Mouse (Mus musculus): Measurements from ENCODE around the gene Kcnj12. TPM values are rescaled to one million over a fixed set of nuclear protein-coding genes. Genes with fewer than 3 reads are reported as not detected.

Gene Kcnj12
- polyA plus RNA-seq, 1 experiment from 2014 or later = 7.8 TPM

DNA sequence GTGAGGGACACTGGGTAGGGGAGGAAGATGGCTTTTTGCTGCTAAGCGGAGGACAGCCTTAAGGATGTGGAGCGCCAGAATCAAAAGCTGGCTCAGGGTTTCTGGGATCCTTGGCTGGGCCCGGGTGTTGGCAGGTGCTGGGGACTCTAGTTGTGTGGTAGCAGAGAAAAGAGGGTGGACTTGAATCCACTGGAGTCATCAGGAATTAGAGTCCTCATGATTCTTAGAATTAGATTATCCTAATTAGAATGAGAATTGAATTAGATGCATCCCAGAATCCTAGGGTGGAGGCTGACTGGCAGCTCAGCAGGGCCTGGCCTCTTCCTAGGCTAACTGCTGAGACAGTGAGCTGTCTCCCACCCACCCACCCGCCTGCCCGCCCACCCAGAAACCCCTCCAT is 17.6 kb upstream of the Kcnj12 start:
- WGBS = 70% methylated on average over 5 of the region's 5 CpGs
- H3K9ac ChIP-seq = no peak overlapping the region

DNA sequence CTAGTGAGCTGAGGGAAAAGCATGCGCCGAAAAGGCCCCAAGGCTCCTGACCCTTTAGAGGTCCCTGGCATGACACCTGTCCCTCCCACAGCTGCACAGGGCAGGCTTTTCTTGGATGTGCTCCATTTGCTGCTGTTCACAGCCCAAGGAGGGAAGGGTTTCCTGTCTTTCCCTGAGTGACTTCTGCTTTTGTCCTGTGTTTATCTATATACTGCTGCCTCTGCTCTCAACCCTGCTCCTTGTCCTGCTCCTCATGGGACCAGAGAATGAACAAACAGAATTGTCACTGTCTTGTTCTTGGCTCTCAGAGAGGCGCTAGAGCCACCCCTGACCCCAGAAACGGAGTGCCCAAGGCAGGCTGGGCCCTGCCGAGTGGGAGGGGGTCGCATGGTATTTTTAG is 17.0 kb upstream of the Kcnj12 start:
- Histone ChIP-seq H3K9me3 (no peaks in the 10 kb centered on the region), H3K9ac (no peak overlapping the region), H3K27ac (replicated peaks) (peak overlapping the region; percentile 38; the same call in 1 of the 2 replicates), H3K4me2 (no peak overlapping the region), H3K4me1 (replicated peaks) (peaks cover 25% of the 10 kb centered on the region), H3K36me3 (no peaks in the 10 kb centered on the region), H3K4me3 (no peak overlapping the region), H3K27me3 (no peaks in the 10 kb centered on the region)
- 48% methylated on average over 6 of the region's 6 CpGs for WGBS
- ATAC-seq (ENCODE audit: low read depth) = no peak

More for the DNA sequence above, 17.6 kb upstream of the Kcnj12 start:
- Histone ChIP-seq H3K4me3 (no peak overlapping the region), H3K36me3 (no peaks in the 10 kb centered on the region), H3K4me1 (replicated peaks) (peaks cover 30% of the 10 kb centered on the region), H3K4me2 (no peak overlapping the region), H3K27me3 (no peaks in the 10 kb centered on the region), H3K9me3 (no peaks in the 10 kb centered on the region), H3K27ac (replicated peaks) (peak overlapping the region; percentile 38)
- no peak for ATAC-seq (ENCODE audit: low read depth)

DNA sequence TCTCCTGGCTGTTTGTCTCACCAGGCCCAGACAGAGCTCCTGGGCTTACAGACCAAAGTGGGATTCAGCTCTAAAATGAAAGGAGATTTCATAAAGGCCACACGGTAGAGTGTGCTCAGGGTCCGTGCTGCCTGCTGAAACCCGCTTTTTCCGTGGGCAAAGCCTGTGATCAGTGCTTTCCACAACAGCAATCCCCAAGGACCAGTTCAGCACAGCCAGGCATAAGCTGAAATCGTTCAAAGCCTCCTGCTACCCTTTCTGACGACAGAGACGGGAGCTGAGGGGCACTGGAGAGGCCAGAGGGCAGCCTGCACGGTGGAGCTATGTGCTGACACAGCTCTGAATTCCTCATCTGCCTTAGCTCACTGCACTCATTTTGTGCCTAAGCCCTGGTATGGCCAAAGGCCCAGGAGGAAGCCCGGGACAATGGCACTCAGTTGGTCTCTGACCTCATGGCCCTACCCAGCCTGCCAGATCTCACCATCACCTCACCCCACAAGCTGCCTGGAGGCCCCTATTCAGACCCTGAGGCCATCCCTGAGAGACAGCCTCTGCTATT is 10.5 kb upstream of the Kcnj12 start:
- no peak overlapping the region for H3K9ac ChIP-seq
- H3K27me3 ChIP-seq = no peaks in the 10 kb centered on the region
- H3K4me3 ChIP-seq = no peak overlapping the region
- no peaks in the 10 kb centered on the region for H3K9me3 ChIP-seq
- peaks cover 15% of the 10 kb centered on the region for H3K4me1 ChIP-seq (replicated peaks)
- peak overlapping the region; percentile 64 for H3K27ac ChIP-seq (replicated peaks)
- H3K36me3 ChIP-seq = no peaks in the 10 kb centered on the region
- WGBS = 24% methylated on average over 9 of the region's 9 CpGs
- peak; percentile 40 for ATAC-seq (ENCODE audit: low read depth)
- H3K4me2 ChIP-seq = no peak overlapping the region

DNA sequence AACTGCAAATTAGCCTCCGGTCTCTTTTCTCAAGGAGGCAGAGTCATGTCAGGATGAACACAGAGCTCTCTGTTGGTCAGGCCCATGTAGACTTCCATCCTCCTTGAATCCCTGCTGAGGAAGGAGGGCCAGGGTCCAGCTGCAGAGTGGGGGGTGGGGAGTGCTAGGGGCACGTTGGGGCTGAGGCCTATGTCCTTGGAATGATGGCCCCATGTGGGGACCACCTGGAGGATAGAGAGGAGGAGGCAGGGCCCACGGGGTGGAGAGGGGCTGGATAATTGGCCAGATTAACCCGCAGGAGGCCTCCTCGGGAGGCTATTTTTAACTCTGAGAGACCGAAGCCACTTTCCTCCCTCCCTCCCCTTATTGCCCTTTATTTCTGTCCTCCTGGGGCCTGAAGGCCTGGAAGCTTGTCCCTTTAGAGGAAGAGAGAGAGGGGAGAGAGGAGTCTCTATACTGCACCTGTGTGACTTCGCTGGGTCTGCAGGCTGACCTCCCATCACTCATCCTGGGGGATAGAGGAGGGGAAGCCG is 5.4 kb upstream of the Kcnj12 start:
- no peak overlapping the region for H3K27ac ChIP-seq (replicated peaks)
- 11% methylated on average over 8 of the region's 8 CpGs for WGBS
- no peak overlapping the region for H3K9ac ChIP-seq
- no peak overlapping the region for H3K4me2 ChIP-seq
- H3K9me3 ChIP-seq = no peaks in the 10 kb centered on the region
- peaks cover 28% of the 10 kb centered on the region for H3K27me3 ChIP-seq
- no peaks in the 10 kb centered on the region for H3K36me3 ChIP-seq
- H3K4me3 ChIP-seq = no peak overlapping the region
- H3K4me1 ChIP-seq (replicated peaks) = peaks cover 24% of the 10 kb centered on the region
- no peak for ATAC-seq (ENCODE audit: low read depth)

DNA sequence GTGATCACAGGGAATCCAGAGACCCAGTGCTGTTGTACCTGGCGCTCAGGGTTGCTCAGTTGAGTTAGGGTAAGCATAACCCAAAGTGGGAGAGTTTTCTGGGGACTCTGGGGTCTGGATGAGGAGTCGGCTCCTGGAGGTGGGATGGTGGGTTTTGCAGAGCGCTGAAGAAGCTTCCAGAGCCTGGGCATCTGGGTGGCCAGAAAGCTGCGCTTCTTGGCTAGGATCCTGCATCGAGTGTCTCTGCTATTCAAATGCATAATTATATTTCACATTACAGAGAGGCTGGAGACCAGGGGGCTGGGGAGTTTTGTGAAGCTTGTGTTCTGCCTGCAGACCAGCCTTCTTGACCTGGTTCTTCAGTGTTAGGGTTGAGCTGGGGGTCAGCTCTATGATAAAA is 1.2 kb upstream of the Kcnj12 start:
- Histone ChIP-seq H3K27me3 (peaks cover 65% of the 10 kb centered on the region), H3K27ac (replicated peaks) (no peak overlapping the region), H3K9ac (no peak overlapping the region; the same call in 1 of the 2 replicates), H3K4me1 (replicated peaks) (peaks cover 53% of the 10 kb centered on the region), H3K4me3 (no peak overlapping the region), H3K36me3 (no peaks in the 10 kb centered on the region), H3K4me2 (no peak overlapping the region; the same call in 1 of the 2 replicates), H3K9me3 (no peaks in the 10 kb centered on the region)
- ATAC-seq (ENCODE audit: low read depth) = no peak
- WGBS = 69% methylated on average over 5 of the region's 5 CpGs

DNA sequence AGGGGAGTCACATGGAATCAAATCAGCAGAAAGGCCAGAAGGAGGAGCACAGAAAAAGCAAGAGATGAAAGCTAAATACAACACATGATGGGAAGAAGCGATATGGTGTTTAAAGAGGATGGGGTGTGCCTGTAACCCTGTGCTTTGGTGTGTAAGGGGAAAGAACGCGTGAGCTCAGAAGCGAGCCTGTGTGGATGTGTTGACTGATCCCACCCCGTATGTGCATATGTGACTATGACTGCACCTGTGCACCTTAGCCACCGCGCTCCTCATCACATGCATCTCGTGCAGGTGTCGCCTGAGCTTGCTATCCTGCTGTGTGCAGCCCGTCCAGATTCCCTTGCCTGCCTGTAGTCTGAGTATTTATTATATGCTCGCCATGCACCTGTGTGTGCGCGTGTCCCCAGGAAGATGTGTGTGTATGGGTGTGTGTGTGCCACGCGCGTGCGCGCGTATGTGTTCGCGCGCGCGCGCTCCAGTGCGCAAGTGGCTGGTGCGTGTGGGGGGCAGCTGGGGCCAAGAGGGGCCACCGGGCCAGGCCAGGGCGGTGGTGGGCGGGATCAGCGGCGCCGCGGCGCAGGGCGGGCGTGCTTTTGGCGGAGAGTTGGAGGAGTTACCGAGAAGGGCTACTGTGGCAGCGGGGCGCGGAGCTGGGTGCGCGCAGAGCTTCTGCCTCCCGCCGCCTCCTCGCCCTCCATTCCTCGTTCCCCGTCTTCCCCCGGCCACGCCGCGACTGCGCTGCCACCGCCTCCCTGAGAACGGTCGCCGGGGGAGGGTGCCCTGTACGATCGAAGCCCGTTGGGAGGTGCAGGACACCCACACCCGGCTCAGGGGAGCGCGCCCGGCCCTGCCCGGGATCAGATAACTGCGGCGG is 451 bp upstream of the Kcnj12 start:
- H3K4me3 ChIP-seq = peak overlapping the region; percentile 62

DNA sequence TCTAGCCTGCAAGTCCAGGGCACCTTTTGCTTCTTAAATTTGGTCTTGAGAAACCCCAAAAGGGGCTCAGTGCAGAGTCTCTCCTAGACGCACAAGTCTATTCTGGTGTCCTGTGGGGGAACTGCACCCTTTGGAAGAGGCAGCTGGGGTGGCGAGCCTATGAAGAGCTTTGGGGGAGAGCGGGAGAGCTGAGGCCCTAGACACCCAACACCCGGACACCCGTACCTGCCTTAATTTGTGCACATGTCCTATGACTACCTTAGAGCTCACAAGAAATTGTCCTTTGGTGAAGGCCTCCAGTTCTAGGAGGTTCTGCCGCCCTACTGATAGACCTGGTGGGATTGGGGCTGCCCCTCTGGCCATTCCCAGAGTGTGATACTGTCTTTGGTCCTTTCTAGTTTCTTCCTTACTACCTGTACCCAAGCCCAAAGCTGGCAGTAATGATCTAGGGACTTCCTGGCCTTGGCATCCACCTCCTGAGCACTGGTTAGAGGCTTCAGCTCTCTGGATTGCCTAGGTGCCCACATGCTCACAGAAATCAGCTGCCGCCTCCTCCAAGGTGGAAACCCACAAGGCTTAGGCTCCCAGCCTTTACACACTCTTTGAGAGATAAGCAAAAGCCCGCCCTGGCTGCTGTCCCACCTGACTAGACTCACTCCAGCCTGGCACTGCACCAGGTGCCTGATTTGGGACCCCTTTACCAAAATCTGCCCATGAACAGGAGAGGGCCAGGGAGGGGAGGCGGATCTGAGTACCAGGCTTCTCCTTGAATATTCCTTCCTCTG is 1.2 kb downstream of the Kcnj12 start:
- Histone ChIP-seq H3K9ac (peak overlapping the region; percentile 76), H3K36me3 (no peaks in the 10 kb centered on the region), H3K27ac (replicated peaks) (no peak overlapping the region), H3K9me3 (no peaks in the 10 kb centered on the region), H3K4me3 (peak overlapping the region; percentile 62), H3K4me2 (peak overlapping the region; percentile 77), H3K4me1 (replicated peaks) (peaks cover 62% of the 10 kb centered on the region), H3K27me3 (peaks cover 70% of the 10 kb centered on the region)
- WGBS = 51% methylated on average over 9 of the region's 9 CpGs
- no peak for ATAC-seq (ENCODE audit: low read depth)

More for the DNA sequence above, 451 bp upstream of the Kcnj12 start:
- peaks cover 70% of the 10 kb centered on the region for H3K27me3 ChIP-seq
- H3K9me3 ChIP-seq = no peaks in the 10 kb centered on the region
- H3K9ac ChIP-seq = peak overlapping the region; percentile 76
- H3K36me3 ChIP-seq = no peaks in the 10 kb centered on the region
- peaks cover 54% of the 10 kb centered on the region for H3K4me1 ChIP-seq (replicated peaks)
- peak; percentile 13; the same call in 1 of the 2 replicates for ATAC-seq (ENCODE audit: low read depth)
- peak overlapping the region; percentile 77 for H3K4me2 ChIP-seq
- 2% methylated on average over 68 of the region's 68 CpGs for WGBS
- H3K27ac ChIP-seq (replicated peaks) = peak overlapping the region; percentile 56; the same call in 1 of the 2 replicates

DNA sequence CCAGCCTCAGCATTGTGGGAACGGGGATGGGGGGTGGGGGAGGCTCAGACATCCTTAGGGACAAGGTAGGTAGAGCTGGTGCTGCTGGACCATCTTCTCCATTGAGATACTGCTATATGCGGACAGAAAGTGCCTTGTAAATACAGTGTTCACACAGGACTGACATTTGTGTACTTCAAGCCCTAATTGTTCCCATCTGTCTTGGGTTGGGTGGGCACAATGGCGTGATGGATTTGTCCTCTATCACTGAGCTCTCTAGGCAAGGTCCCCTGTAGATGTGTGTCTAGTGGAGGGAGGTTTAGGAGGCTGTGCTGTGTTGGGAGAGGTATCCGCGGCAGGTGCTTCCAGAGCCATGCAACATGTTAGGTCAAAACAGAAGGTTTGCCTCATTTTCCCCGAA is 2.0 kb downstream of the Kcnj12 start:
- Histone ChIP-seq H3K27ac (replicated peaks) (no peak overlapping the region), H3K4me1 (replicated peaks) (peaks cover 69% of the 10 kb centered on the region), H3K36me3 (no peaks in the 10 kb centered on the region), H3K4me3 (peak overlapping the region; percentile 62), H3K9me3 (no peaks in the 10 kb centered on the region), H3K27me3 (peaks cover 67% of the 10 kb centered on the region), H3K4me2 (peak overlapping the region; percentile 77), H3K9ac (0 out of 2 replicates have a peak overlapping the region, but pooled peaks have one; percentile 76)
- WGBS = 75% methylated on average over 6 of the region's 6 CpGs
- ATAC-seq (ENCODE audit: low read depth) = no peak

DNA sequence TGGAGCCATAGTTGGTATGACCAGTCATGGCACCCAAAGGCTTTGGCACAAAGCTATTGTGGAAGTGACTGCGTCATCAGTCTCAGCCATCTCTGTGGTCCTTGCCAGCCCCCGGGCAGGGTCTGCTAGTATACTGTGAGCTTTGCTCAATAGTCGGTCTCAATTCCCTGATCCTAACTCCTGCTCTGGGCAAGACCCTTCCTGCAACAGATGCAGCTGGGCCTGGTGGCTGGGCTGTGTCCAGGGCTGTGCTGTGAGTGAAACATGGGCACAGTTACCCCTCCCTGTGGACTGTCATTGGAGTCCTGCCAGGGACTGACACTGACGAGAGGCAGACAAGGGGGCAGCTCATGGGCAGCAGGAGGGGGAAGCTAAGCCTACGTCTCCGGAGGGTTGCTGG is 2.6 kb downstream of the Kcnj12 start:
- Histone ChIP-seq H3K36me3 (no peaks in the 10 kb centered on the region), H3K4me2 (peak overlapping the region; percentile 77), H3K9me3 (no peaks in the 10 kb centered on the region), H3K9ac (peak overlapping the region; percentile 27; the same call in 1 of the 2 replicates), H3K27me3 (peaks cover 61% of the 10 kb centered on the region), H3K4me3 (0 out of 2 replicates have a peak overlapping the region, but pooled peaks have one; percentile 2), H3K27ac (replicated peaks) (peak overlapping the region; percentile 61), H3K4me1 (replicated peaks) (peaks cover 69% of the 10 kb centered on the region)
- ATAC-seq (ENCODE audit: low read depth) = peak; percentile 41; the same call in 1 of the 2 replicates
- 42% methylated on average over 6 of the region's 6 CpGs for WGBS

DNA sequence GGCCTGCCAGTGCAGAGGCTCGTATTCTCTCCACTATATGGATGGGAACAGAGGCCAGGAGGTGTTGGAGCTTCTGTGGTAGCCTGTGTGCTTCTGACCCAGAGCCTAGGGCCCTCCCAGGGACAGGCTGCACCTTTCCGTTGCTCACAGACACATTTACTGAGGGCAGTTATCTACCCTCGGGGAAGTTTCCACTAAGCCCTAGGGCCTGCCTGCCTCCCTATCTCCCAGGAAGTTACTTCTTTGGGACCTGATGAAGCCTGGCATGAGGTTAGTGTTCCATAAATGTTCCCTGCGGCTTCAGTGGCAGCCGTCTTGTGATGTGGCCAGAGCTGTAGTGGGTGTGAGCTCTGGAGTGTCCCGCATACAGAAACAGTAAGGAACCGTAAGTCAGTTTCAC is 3.2 kb downstream of the Kcnj12 start:
- no peak for ATAC-seq (ENCODE audit: low read depth)
- Histone ChIP-seq H3K27me3 (peaks cover 55% of the 10 kb centered on the region), H3K4me2 (peak overlapping the region; percentile 77; the same call in 1 of the 2 replicates), H3K4me1 (replicated peaks) (peaks cover 69% of the 10 kb centered on the region), H3K9me3 (no peaks in the 10 kb centered on the region), H3K9ac (0 out of 2 replicates have a peak overlapping the region, but pooled peaks have one; percentile 27), H3K36me3 (no peaks in the 10 kb centered on the region), H3K27ac (replicated peaks) (peak overlapping the region; percentile 61), H3K4me3 (no peak overlapping the region)
- 63% methylated on average over 7 of the region's 7 CpGs for WGBS

DNA sequence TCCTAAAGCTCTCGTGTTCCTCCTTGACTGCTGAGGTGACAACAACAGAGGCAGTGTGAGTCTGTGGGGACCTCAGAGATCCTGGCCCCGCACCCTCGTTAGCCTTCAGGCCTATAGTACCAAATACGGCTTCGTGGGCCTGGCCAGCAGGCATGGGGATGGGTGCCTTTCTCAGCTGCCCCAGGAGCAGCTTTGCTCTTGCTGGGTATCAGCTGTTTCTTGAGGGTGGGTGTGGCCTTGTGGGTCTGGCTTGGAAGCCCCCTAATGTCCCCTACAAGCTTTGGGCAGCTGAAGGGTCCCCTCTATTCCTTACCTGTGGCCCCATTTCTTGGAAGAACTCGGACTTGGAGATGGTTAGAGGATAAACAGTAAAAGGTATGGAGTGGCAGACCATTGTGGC is 4.0 kb downstream of the Kcnj12 start:
- H3K27me3 ChIP-seq = peaks cover 47% of the 10 kb centered on the region
- H3K36me3 ChIP-seq = no peaks in the 10 kb centered on the region
- H3K4me3 ChIP-seq = no peak overlapping the region
- H3K9ac ChIP-seq = no peak overlapping the region
- 0 out of 2 replicates have a peak overlapping the region, but pooled peaks have one; percentile 49 for H3K27ac ChIP-seq (replicated peaks)
- peaks cover 68% of the 10 kb centered on the region for H3K4me1 ChIP-seq (replicated peaks)
- H3K4me2 ChIP-seq = no peak overlapping the region
- no peak for ATAC-seq (ENCODE audit: low read depth)
- H3K9me3 ChIP-seq = no peaks in the 10 kb centered on the region
- 79% methylated on average over 6 of the region's 6 CpGs for WGBS

Data from neural tube, embryonic 13.5 days (tissue).